Mouse (Mus musculus) urinary bladder, postnatal 10 days (tissue): ENCODE results near the gene Spink2.
"Not testable (repeated sequence)": the region's sequence is repeated elsewhere in the genome, so short reads cannot be mapped to it uniquely, and the experiment has no call there.

Experiments
- DNase-seq: peaks from one replicate; pipeline ENCODE4 v3.0.0; 2022; ENCODE audit warnings: low spot score

The Spink2 gene

DNA sequence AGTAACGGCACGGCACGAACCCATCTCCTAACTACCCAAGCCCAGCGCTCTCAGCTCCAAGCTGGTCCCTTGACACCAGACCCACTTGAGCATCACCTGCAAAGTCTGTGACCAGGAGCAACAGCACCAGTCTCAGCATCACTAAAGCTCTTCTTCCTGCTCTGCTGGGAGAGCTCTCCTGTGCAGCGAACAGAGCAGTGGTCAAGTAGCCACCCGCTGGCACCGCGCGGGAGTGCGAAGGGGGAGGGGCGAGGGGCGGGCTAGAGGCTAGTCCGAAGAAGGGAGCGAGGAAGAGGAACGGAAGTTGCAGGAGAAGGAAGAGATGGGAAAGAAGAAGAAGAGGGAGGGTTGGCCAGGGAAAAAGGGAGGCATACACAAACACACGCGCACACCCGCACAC lies at the start of gene Spink2:
Gene Spink2, minus strand, starts transcription at position 236 of the 400 bp plus-strand sequence.
- no peak for DNase-seq

DNA sequence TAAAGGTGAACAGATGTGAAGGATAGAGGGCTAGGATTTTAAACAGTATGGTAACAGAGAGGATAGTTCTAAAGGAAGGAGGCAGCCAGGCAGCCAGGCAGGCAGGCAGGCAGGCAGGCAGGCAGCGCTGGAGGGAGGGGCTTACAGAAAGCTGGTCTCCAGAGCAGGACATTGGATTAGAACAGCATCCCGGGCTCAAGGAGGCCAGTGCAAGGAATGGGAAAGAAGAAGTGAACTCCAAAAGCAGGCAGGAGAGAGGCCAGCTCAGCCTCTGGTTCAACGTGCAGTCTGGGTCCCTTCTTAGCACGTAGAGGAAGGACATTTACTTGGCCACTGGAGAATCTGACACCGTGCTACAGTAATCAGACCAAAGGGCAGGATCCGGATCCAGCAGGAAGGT lies 48.9 kb upstream of the Spink2 start:
- no peak for DNase-seq

DNA sequence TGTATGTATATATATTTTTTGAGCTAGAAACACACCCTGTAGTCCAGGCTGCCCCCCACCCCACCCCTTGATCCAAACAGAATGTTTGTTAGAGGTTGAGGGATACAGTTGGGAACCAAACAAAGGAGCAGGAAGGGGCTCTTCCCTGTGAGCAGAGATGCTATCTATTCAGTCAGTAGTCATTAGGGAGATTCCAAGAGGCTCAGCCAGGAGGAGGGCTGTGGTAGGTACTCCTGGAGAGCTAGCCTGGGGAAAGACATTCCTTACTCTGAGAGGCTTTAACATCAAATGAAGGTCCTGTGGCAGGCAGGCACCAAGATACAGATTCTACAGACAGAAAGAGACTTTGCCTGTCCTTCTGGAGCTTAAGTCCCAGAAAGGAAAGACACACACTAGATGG lies 48.0 kb upstream of the Spink2 start:
- DNase-seq = no peak

DNA sequence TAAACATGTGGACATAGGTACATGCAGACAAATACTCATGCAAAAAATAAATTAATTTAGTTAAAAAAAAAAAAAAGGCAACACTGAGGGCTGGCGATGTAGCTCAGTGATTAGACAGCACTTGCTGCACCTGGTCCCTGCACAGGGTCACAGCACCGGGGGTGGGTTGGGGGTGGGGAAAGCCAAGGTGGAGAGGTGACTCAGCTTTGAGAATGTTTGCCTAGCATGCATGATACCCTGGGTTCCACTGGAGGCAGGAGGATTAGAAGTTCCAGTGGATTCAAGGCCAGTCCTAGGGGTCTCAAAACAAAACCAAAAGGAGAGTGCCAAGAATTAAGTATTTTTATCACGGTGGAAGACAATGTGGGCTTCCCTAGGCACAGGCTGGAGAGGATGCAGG lies 46.3 kb upstream of the Spink2 start:
- no peak for DNase-seq

DNA sequence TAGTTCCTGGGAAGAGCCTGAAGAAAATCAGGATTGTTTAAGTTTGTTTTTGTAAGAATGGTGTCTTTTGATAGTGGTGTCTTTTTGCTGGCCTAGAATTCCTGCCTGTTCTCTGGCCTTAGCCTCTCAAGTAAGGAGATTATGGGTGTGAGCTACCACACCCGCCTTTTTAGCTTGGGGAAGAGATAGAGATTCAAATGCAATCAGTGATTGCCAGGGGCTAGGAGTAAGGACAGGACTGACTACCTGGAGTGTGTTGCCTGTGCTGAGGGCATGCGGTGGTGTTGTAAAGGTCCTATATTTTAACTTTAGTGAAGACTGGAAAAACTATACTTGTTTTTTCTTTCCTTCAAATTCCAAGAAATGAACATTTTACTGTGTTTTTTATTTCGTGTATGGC lies 43.1 kb upstream of the Spink2 start:
- DNase-seq = no peak

DNA sequence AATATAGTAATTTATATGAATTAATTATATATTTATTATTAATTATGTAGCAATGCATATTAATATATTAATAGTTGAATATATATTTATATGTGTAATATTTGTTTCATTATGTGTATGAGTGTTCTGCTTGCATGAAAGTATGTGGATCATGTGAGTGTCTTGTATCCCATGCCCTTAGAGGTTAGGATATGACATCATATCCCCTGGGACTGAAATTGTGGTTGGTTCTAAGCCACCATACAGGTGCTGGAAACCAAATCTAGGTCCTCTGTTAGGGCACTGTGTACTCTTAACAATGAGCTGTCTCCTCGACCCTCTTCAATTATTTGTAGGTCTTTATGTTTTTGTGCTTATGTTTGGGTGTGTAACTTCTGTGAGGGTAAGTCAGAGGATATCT lies 41.9 kb upstream of the Spink2 start:
- DNase-seq = no peak

GRCm38 (mm10) chr5:77252115-77252827 lies 41.0 kb upstream of the Spink2 start:
- DNase-seq = no peak

DNA sequence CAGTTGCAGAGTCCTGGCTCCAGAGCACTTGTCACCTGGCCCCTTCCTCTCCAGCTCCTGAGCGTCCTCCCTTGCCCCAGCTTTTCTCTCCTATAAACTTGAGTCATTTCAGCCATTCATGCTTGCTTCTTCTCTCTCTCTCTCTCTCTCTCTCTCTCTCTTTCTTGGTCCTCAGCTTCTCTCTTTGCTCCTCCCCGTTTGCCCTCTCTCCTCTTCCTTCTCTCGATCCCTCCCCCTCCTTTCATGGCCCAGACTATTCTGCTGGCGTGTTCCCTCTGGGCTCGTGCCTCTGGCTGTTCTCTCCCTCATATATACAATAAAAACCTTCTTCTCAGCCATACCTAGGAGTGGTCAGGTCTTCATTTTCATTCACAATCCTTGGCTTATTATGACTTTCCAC lies 40.4 kb upstream of the Spink2 start:
- no peak for DNase-seq

DNA sequence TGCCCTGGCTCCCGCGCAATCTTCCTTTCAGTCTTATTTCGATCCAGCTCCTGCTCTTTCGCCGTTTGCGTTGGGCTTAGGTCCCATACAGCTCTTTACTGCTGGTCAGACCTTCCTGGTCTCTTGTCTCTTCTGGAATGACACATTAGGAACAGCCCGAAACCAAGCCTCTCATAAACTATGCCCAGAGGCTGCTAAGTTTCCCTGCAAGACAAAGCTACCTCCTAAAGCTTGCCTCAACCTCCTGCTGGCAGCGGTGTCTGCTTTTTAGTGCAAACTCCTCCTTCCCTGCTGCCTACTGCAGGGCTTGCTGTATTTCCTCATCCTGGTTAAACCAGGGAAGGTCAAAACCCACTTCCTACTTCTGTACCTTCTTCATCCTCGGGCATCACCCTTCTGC lies 38.8 kb upstream of the Spink2 start:
- no peak for DNase-seq

DNA sequence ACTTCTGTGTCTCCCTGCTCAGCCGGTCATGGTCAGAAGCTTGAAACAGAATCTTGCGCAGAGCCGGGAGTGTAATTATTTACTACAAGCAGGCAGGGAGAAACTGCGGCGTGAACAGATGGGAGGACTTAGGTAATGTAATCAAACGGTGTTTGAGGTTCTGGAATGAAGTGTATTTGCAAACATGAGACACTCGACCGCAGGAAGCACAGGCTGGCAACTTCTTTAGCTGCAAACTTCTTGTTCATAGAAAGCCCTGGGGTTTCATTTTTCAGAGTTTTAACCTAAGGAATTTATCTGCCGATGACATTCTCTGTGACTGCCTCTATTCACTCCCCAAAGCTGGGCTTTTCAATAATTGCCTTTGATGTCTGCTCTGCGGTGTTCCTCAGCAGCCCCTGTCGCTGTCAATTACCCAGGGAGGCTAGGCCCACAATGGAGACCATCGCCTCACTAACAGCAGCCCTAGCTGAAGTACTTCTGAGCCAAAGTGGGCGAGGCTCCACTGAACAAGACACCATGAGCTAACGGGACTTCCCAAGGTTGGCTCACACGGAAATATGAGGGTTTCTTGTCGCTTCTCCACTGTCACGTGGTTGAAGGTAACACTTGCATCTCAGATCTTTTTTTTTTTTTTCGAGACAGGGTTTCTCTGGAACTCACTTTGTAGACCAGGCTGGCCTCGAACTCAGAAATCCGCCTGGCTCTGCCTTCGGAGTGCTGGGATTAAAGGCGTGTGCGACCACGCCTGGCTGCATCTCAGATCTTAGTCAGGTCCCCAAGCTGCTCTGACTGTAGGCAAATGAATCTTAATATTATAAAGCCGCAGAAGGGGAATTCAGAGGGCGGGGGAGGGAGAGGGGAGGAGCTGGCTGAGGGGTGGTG lies 34.8 kb upstream of the Spink2 start:
- no peak for DNase-seq

- DNase-seq = no peak
Observed at GRCm38 (mm10) chr5:77245463-77245786, 34.2 kb upstream of the Spink2 start.

DNA sequence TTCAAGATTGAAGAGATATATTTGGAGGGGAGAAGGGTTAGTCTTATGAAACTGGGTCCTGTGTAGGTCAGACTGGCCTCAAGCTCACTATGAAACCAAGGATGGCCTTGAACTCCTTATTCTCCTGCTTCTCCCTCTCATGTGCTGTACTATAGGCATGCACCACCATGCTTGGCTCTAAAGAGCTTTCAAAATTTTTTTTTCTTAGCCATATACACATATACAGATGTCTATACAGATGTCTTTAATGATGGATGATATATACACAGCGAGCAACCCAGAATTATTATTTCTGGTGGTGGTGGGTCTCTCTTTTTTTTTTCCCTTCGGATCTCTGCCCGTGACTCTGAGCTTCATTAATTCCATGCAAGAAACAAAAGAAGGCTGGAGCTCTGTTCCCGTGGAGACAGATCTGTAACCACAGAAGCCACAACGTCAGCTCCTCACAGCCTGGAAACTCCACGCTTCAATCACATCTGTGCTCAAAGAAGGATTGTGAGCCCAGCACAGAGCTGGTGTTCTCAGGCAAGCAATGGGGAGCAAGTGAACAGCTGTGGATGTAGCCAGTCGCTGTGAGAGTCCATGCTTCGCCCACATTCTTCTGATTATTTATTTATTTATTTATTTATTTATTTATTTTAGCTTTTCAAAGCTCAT lies 33.2 kb upstream of the Spink2 start:
- no peak for DNase-seq

- no peak for DNase-seq
Observed at GRCm38 (mm10) chr5:77237104-77237503, 25.8 kb upstream of the Spink2 start.

DNA sequence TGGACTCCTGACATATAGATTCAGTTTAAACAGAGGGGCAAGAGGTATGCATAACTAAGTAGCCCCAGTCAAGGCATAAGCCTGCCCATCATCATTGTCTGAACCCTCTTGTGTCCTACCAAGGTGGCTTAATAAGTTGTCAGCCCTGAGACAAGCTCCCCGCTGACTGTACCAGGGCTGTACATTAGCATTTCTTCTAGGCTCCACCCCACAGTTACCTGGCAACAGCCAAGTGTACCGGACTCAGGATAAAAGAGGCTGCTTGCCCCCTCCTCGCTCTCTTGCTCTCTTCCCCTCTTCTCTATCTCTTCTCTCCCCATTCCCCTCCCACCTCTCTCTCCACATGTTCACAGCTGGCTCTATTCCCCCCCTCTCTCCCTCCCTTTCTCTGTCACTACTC lies 23.6 kb upstream of the Spink2 start:
- no peak for DNase-seq

DNA sequence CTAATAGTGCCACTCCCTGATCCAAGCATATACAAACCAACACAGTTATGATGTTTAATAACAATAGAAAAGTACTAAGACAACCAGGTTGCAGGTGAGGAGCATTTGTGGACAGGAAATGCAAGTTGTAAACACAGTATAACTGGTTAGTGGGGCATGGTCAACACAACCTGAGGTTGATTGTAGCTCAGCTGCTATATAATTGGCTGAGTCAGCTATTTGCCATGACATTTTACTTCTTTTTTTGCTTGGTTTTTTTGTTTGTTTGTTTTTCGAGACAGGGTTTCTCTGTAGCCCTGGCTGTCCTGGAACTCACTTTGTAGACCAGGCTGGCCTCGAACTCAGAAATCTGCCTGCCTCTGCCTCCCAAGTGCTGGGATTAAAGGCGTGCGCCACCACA lies 20.6 kb upstream of the Spink2 start:
- DNase-seq = not testable (repeated sequence)

DNA sequence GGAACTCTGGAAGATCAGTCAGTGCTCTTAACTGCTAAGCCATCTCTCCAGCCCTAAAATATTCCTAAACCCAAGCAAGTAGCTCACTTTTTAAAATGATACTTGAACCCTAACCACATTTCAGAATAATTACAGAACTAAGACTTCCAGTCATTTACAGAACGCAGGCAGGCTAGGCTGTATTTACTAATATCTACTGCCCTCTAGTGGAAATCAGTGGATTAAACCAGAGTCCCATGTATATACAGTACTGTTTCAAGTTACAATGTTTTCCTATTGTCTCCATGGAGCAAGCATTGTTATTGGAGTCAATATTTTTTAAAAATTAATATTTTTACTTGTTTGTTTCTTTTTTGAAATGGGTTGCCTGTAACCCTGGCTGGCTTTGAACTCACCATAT lies 17.7 kb upstream of the Spink2 start:
- no peak for DNase-seq

DNA sequence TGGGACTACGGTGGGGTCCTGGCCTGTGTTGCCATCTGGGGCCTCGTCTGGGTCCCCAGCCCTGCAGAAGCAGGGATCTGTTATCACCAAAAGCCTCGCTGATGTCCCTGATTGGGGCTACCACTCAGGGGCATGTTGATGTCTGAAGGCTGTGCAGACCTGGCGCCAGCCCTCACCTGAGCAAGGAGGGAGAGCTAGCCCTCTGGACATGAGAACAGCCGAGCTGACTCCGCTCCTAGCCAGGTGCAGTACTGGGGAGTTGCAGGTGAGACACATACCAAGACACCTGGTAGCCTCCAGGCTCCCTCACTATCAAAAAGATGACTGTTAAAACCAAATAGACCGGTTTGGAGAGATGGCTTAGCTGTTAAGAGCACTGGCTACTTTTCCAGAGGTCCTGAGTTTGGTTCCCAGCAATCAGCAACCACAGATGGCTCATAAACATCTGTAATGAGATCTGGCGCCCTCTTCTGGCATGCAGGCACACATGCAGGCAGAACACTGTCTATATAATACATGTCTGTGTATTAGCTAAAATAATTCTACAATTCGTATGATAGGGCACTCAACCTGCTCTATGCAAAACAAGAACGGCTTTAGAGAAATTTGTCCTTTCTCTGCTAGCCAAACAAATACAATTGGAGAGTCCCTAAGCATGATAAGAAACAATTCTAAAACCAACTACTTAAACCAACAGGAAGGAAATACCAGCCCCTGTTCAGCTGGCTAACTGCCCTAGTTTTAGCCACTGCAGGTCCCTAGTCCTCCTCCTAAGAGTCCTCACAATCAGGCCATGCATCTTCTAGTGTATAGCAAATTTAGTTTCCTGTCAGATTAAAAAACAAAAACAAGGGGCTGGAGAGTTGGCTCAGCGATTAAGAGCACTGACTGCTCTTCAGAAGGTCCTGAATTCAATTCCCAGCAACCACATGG lies 12.0 kb upstream of the Spink2 start:
- DNase-seq = no peak

DNA sequence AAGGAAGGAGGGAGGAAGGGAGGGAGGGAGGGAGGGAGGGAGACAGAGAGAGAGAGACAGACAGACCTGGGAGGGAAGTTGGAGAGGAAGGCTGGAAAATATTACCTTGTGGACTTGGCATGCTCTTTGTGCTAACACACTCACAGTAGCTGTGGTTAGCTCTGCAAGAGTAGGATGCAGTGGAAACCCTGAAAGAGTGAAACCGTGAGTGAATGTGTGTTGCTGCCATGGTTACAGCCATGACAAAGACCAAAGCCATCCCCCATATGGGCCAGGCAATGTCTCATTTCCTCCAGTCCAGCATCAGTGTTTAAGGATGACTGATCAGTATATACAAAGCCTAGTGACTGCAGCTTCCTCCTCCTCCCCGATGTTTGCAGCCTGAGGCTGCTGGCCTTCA lies 6.5 kb upstream of the Spink2 start:
- DNase-seq = no peak

DNA sequence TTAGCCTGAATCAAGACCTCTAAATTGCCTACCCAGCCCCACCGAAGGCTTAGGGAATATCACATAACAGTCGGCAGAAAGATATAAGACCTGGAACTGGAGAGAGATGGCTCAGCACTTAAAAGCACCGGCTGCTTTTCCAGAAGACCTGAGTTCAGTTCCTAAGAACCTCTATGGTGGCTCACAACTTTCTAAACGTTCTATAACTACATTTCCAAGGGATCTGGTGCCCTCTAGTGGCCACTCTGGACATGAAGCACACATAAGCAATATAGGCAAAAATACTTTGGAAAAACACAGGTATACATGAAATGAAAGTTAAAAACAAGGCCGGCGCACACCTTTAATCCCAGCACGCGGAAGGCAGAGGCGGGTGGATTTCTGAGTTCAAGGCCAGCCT lies 5.9 kb upstream of the Spink2 start:
- DNase-seq = no peak

DNA sequence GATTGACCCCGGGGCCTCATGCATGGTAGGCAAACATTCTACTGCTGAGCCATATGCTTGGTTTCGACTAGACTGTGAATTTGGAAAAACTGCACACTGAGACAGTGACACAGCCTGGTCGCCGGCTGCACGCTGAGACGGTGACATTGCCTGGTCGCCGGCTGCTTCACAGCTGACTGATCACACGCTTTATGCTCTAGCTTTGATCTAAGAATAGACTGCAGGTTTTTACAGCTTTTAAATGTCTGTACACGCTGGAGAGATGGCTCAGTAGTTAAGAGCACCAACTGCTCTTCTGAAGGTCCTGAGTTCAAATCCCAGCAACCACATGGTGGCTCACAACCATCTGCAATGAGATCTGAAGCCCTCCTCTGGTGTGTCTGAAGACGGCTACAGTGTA lies 5.1 kb downstream of the Spink2 start:
- no peak for DNase-seq

DNA sequence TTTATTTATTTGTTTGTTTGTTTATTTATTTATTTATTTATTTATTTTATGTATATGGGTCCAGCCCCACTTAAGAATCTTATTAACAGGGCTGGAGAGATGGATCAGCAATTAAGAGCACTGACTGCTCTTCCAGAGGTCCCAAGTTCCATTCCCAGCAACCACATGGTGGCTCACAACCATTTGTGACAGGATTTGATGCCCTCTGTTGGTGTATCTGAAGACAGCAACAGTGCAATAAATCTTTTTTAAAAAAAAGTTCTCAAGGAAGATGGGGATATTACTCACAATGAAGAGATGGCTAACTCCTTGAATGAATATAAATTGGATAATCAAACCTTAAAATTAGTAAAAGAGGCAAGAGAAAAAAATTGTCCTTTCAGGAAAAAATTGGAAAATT lies 9.0 kb downstream of the Spink2 start:
- DNase-seq = no peak

DNA sequence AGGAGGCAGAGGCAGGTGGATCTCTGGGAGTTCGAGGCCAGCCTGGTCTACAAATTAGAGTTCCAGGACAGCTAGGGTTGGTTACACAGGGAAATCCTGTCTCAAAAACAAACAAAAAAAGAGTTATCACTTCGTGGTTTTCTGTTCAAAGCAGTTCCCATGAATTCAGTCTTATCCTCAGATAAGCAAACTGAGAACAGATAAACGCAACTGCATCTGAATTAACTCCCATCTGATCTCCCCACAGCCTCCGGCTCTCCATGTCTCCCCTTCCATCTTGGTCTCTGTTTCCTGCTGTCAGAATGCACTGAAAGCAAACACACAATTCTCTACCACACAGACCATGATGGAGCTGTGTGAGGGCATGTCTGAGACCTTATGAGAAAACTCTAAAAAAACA lies 10.6 kb downstream of the Spink2 start:
- no peak for DNase-seq
